Mouse (Mus musculus): ENCODE measurements around the gene Neo1. TPM values are rescaled to one million over a fixed set of nuclear protein-coding genes. Genes with fewer than 3 reads are reported as not detected.
A peak's percentile ranks its signal among the peaks of the same experiment; 100 is the strongest.

Neo1 gene
- 49.2 and 53.9 TPM in 2 replicates for polyA plus RNA-seq (2015; fragmentation: Nextera tagmentation; extraction: Ambion mirVana)

- peak within 1 kb of the TSS; percentile 99 for H3K27ac ChIP-seq
- WGBS = under 1% methylated on average over 46 of the region's 86 CpGs
- H3K4me1 ChIP-seq = peaks cover 30% of the 10 kb centered on the region
- no peaks in the 10 kb centered on the region for H3K36me3 ChIP-seq (replicated peaks)
- no peaks in the 10 kb centered on the region for H3K9me3 ChIP-seq
- peak within 1 kb of the TSS; percentile 97 for H3K4me3 ChIP-seq
- peak; percentile 95 for ATAC-seq (replicated peaks)
- H3K27me3 ChIP-seq (replicated peaks) = no peaks in the 10 kb centered on the region
- H3K9ac ChIP-seq = peak within 1 kb of the TSS; percentile 96
- H3K4me2 ChIP-seq = peak within 1 kb of the TSS; percentile 78
Measured at GRCm38 (mm10) chr9:59036159-59036731, at the start of gene Neo1. TSS of gene Neo1 (minus strand) at chr9:59036441.

- no peak overlapping the region for H3K27ac ChIP-seq
- ATAC-seq (replicated peaks) = no peak
- H3K4me1 ChIP-seq = peaks cover 34% of the 10 kb centered on the region
- 54% methylated on average over 4 of the region's 4 CpGs for WGBS
- H3K9me3 ChIP-seq = no peaks in the 10 kb centered on the region
- H3K4me3 ChIP-seq = no peak overlapping the region
- H3K36me3 ChIP-seq (replicated peaks) = no peaks in the 10 kb centered on the region
- no peak overlapping the region for H3K4me2 ChIP-seq
- no peaks in the 10 kb centered on the region for H3K27me3 ChIP-seq (replicated peaks)
- no peak overlapping the region for H3K9ac ChIP-seq
Measured at GRCm38 (mm10) chr9:59075632-59076031, 39.4 kb upstream of the Neo1 start.

- Histone ChIP-seq H3K4me2 (no peak overlapping the region), H3K9me3 (no peaks in the 10 kb centered on the region), H3K27me3 (replicated peaks) (no peaks in the 10 kb centered on the region), H3K9ac (no peak overlapping the region), H3K36me3 (replicated peaks) (no peaks in the 10 kb centered on the region), H3K27ac (0 out of 2 replicates have a peak overlapping the region, but pooled peaks have one; percentile 32), H3K4me3 (no peak overlapping the region), H3K4me1 (peaks cover 34% of the 10 kb centered on the region)
- WGBS = 60% methylated on average over 4 of the region's 4 CpGs
- no peak for ATAC-seq (replicated peaks)
Measured at GRCm38 (mm10) chr9:59073887-59074286, 37.6 kb upstream of the Neo1 start.

- no peaks in the 10 kb centered on the region for H3K36me3 ChIP-seq (replicated peaks)
- peak overlapping the region; percentile 78 for H3K27ac ChIP-seq
- H3K4me2 ChIP-seq = peak overlapping the region; percentile 51
- peaks cover 34% of the 10 kb centered on the region for H3K4me1 ChIP-seq
- no peaks in the 10 kb centered on the region for H3K27me3 ChIP-seq (replicated peaks)
- H3K9ac ChIP-seq = 0 out of 2 replicates have a peak overlapping the region, but pooled peaks have one; percentile 9
- no peaks in the 10 kb centered on the region for H3K9me3 ChIP-seq
- peak overlapping the region; percentile 19 for H3K4me3 ChIP-seq
- ATAC-seq (replicated peaks) = peak; percentile 94
- WGBS = 9% methylated on average over 14 of the region's 14 CpGs
Measured at GRCm38 (mm10) chr9:59072076-59072777, 36.0 kb upstream of the Neo1 start.

GRCm38 (mm10) chr9:59071220-59071977, 35.2 kb upstream of the Neo1 start:
- peak overlapping the region; percentile 51 for H3K4me2 ChIP-seq

GRCm38 (mm10) chr9:59070216-59070615, 34.0 kb upstream of the Neo1 start:
- ATAC-seq (replicated peaks) = no peak
- Histone ChIP-seq H3K4me2 (no peak overlapping the region), H3K36me3 (replicated peaks) (no peaks in the 10 kb centered on the region), H3K27ac (no peak overlapping the region), H3K4me1 (peaks cover 34% of the 10 kb centered on the region), H3K27me3 (replicated peaks) (no peaks in the 10 kb centered on the region), H3K9me3 (no peaks in the 10 kb centered on the region), H3K9ac (no peak overlapping the region), H3K4me3 (no peak overlapping the region)
- 83% methylated on average over 4 of the region's 4 CpGs for WGBS

More at GRCm38 (mm10) chr9:59071220-59071977, 35.2 kb upstream of the Neo1 start:
- Histone ChIP-seq H3K27ac (peak overlapping the region; percentile 78), H3K9me3 (no peaks in the 10 kb centered on the region), H3K4me1 (peaks cover 34% of the 10 kb centered on the region), H3K4me3 (no peak overlapping the region), H3K27me3 (replicated peaks) (no peaks in the 10 kb centered on the region), H3K36me3 (replicated peaks) (no peaks in the 10 kb centered on the region), H3K9ac (no peak overlapping the region)
- ATAC-seq (replicated peaks) = no peak
- WGBS = 51% methylated on average over 7 of the region's 7 CpGs

- H3K4me1 ChIP-seq = peaks cover 2% of the 10 kb centered on the region
- H3K4me2 ChIP-seq = no peak overlapping the region
- no peak overlapping the region for H3K4me3 ChIP-seq
- no peaks in the 10 kb centered on the region for H3K36me3 ChIP-seq (replicated peaks)
- H3K9ac ChIP-seq = no peak overlapping the region
- ATAC-seq (replicated peaks) = no peak
- no peaks in the 10 kb centered on the region for H3K27me3 ChIP-seq (replicated peaks)
- no peaks in the 10 kb centered on the region for H3K9me3 ChIP-seq
- WGBS = 63% methylated on average over 6 of the region's 6 CpGs
- H3K27ac ChIP-seq = 0 out of 2 replicates have a peak overlapping the region, but pooled peaks have one; percentile 17
Measured at GRCm38 (mm10) chr9:59065616-59066301, 29.5 kb upstream of the Neo1 start.

- 74% methylated on average over 4 of the region's 4 CpGs for WGBS
- Histone ChIP-seq H3K4me2 (no peak overlapping the region), H3K9ac (no peak overlapping the region), H3K36me3 (replicated peaks) (no peaks in the 10 kb centered on the region), H3K27me3 (replicated peaks) (no peaks in the 10 kb centered on the region), H3K27ac (no peak overlapping the region), H3K9me3 (no peaks in the 10 kb centered on the region), H3K4me1 (no peaks in the 10 kb centered on the region; the same call in 1 of the 2 replicates), H3K4me3 (no peak overlapping the region)
- no peak for ATAC-seq (replicated peaks)
Measured at GRCm38 (mm10) chr9:59062409-59062808, 26.2 kb upstream of the Neo1 start.

GRCm38 (mm10) chr9:59060026-59060605, 23.9 kb upstream of the Neo1 start:
- Histone ChIP-seq H3K27ac (no peak overlapping the region), H3K4me2 (no peak overlapping the region), H3K4me1 (no peaks in the 10 kb centered on the region; the same call in 1 of the 2 replicates), H3K9ac (no peak overlapping the region), H3K4me3 (no peak overlapping the region), H3K36me3 (replicated peaks) (no peaks in the 10 kb centered on the region), H3K27me3 (replicated peaks) (no peaks in the 10 kb centered on the region), H3K9me3 (no peaks in the 10 kb centered on the region)
- ATAC-seq (replicated peaks) = no peak
- 76% methylated on average over 9 of the region's 9 CpGs for WGBS

- no peak overlapping the region for H3K4me2 ChIP-seq
- H3K36me3 ChIP-seq (replicated peaks) = no peaks in the 10 kb centered on the region
- H3K27me3 ChIP-seq (replicated peaks) = no peaks in the 10 kb centered on the region
- H3K4me3 ChIP-seq = no peak overlapping the region
- H3K4me1 ChIP-seq = no peaks in the 10 kb centered on the region; the same call in 1 of the 2 replicates
- H3K27ac ChIP-seq = no peak overlapping the region
- H3K9me3 ChIP-seq = no peaks in the 10 kb centered on the region
- no peak for ATAC-seq (replicated peaks)
- 76% methylated on average over 6 of the region's 6 CpGs for WGBS
- H3K9ac ChIP-seq = no peak overlapping the region
Measured at GRCm38 (mm10) chr9:59059158-59059557, 22.9 kb upstream of the Neo1 start.

GRCm38 (mm10) chr9:59058060-59058459, 21.8 kb upstream of the Neo1 start:
- Histone ChIP-seq H3K9ac (no peak overlapping the region), H3K4me3 (no peak overlapping the region), H3K36me3 (replicated peaks) (no peaks in the 10 kb centered on the region), H3K4me1 (no peaks in the 10 kb centered on the region; the same call in 1 of the 2 replicates), H3K4me2 (no peak overlapping the region), H3K27ac (no peak overlapping the region), H3K27me3 (replicated peaks) (no peaks in the 10 kb centered on the region), H3K9me3 (no peaks in the 10 kb centered on the region)
- no peak for ATAC-seq (replicated peaks)
- 83% methylated on average over 6 of the region's 6 CpGs for whole genome bisulfite sequencing

All from midbrain, embryonic 15.5 days (tissue).